Mouse (Mus musculus) midbrain, embryonic 11.5 days (tissue): ENCODE measurements around the gene Gm28230. TPM values are rescaled to one million over a fixed set of nuclear protein-coding genes. Genes with fewer than 3 reads are reported as not detected.

ENCODE experiments used
- ATAC-seq: fragments of 200-750 bp; cut with Nextera tagmentation; 2 replicates; pipeline ENCODE4 v1.8.0; 2017; ENCODE audit warnings: moderate TSS enrichment, moderate library complexity; ENCODE audit not compliant: low FRiP score
- DNase-seq: peaks from one replicate; pipeline ENCODE4 v3.0.0; 2015; ENCODE audit warnings: low spot score; ENCODE audit errors: missing footprints
- H3K27ac ChIP-seq: fragments of 300-500 bp; sonication (generic); 2 replicates; pipeline ENCODE4 v1.5.1; 2014; ENCODE audit warnings: low read depth, low read length
- H3K27me3 ChIP-seq: fragments of 300-500 bp; sonication (generic); 2 replicates; pipeline ENCODE4 v1.6.1; 2014; ENCODE audit warnings: mild to moderate bottlenecking, low read length, moderate library complexity, mixed read lengths; ENCODE audit not compliant: control insufficient read depth, insufficient read depth
- H3K36me3 ChIP-seq: fragments of 300-500 bp; sonication (generic); 2 replicates; pipeline ENCODE4 v1.6.1; 2014; ENCODE audit warnings: mild to moderate bottlenecking, low read length, moderate library complexity, mixed read lengths; ENCODE audit not compliant: control insufficient read depth, insufficient read depth
- H3K4me1 ChIP-seq: fragments of 300-500 bp; sonication (generic); 2 replicates; pipeline ENCODE4 v1.6.1; 2014; ENCODE audit warnings: low read length; ENCODE audit not compliant: control insufficient read depth, insufficient read depth
- H3K4me2 ChIP-seq: fragments of 300-500 bp; sonication (generic); 2 replicates; pipeline ENCODE4 v1.6.1; 2014; ENCODE audit warnings: mild to moderate bottlenecking, moderate library complexity
- H3K4me3 ChIP-seq: fragments of 300-500 bp; sonication (generic); 2 replicates; pipeline ENCODE4 v1.5.1; 2014; ENCODE audit warnings: low read depth, low read length
- H3K9ac ChIP-seq: fragments of 300-500 bp; sonication (generic); 2 replicates; pipeline ENCODE4 v1.6.1; 2014; ENCODE audit warnings: low read length
- H3K9me3 ChIP-seq: fragments of 300-500 bp; sonication (generic); 2 replicates; pipeline ENCODE4 v1.6.1; 2016; ENCODE audit warnings: low read length; ENCODE audit not compliant: control insufficient read depth
- WGBS: fragments of 180-500 bp; shearing (Covaris S2); extraction: QIAGEN DNeasy Blood & Tissue Kit; methylation state at CpG from one replicate; pipeline ENCODE4 v1.1.7; 2014; 5-methylcytosine and 5-hydroxymethylcytosine counted together
- polyA plus RNA-seq: library from polyadenylated mRNA; unstranded; fragments of >200 nt; fragmentation: Nextera tagmentation; extraction: Ambion mirVana; gene quantifications from 2 replicates; pipeline ENCODE4 v1.2.1, GENCODE M21; 2014

The Gm28230 gene
- polyA plus RNA-seq, 1 experiment from 2014 or later: not detected

DNA sequence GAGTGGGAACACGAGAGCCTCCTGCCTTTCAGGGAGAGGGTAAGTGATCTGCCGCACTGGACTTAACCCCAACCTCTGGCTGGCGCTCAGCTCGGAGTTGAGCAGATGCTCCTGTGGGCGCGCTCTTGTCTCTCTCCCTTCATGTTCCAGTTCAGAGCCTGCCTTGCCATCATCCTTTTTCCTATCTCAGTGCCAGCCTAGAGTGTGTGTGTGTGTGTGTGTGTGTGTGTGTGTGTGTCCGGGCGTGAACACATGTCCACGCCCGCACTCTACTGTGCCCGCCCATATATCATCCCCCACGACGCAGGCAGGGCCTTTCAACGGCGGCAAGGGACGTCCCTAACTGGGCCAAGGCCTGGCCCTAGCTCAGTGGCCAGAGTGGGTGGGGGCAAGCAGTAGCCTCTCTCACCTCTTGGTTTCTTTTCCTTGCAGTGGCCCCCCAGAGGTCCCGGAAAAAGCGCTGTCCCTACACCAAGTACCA, 43.0 kb upstream of the Gm28230 start:
- Histone ChIP-seq H3K27me3 (peaks cover 98% of the 10 kb centered on the region), H3K9me3 (no peaks in the 10 kb centered on the region), H3K9ac (no peak overlapping the region), H3K36me3 (no peaks in the 10 kb centered on the region), H3K4me2 (no peak overlapping the region), H3K4me1 (peaks cover 5% of the 10 kb centered on the region; the same call in 1 of the 2 replicates), H3K4me3 (no peak overlapping the region), H3K27ac (no peak overlapping the region)
- ATAC-seq (no peak), DNase-seq (peak; percentile 94)
- WGBS: under 1% methylated on average over 18 of the region's 18 CpGs

DNA sequence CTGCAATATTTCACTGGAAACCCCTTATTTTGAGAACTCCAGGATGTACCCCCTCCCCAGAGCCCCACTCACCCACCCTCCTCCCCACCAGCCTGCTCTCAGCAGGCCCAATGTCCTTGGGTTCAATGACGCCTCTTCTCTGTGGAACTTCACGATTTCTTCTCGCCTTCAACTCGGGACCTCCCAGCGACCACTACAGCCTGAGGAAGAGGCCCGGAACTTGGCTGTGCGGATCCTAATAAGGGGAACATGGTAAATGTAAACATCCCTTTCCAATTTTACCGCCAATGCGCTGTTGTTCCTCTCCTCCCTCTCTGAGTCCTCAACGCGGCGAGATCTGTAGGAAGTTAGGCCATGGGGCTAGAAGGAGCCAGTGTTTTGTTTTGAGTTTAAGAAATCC, 42.4 kb upstream of the Gm28230 start:
- Histone ChIP-seq H3K27ac (no peak overlapping the region), H3K4me1 (peaks cover 5% of the 10 kb centered on the region; the same call in 1 of the 2 replicates), H3K4me3 (no peak overlapping the region), H3K9ac (no peak overlapping the region), H3K36me3 (no peaks in the 10 kb centered on the region), H3K4me2 (no peak overlapping the region), H3K27me3 (peaks cover 98% of the 10 kb centered on the region), H3K9me3 (no peaks in the 10 kb centered on the region)
- 0% methylated on average over 12 of the region's 12 CpGs for WGBS
- peak; percentile 93 for DNase-seq
- no peak for ATAC-seq

- WGBS: 7% methylated on average over 4 of the region's 4 CpGs
- Histone ChIP-seq H3K9me3 (no peaks in the 10 kb centered on the region), H3K27me3 (peaks cover 98% of the 10 kb centered on the region), H3K4me2 (no peak overlapping the region), H3K4me3 (no peak overlapping the region), H3K36me3 (no peaks in the 10 kb centered on the region), H3K4me1 (peaks cover 5% of the 10 kb centered on the region; the same call in 1 of the 2 replicates), H3K27ac (no peak overlapping the region), H3K9ac (no peak overlapping the region)
- ATAC-seq (no peak), DNase-seq (peak; percentile 92)
Measured at GRCm38 (mm10) chr2:74685059-74685603, 41.4 kb upstream of the Gm28230 start.

DNA sequence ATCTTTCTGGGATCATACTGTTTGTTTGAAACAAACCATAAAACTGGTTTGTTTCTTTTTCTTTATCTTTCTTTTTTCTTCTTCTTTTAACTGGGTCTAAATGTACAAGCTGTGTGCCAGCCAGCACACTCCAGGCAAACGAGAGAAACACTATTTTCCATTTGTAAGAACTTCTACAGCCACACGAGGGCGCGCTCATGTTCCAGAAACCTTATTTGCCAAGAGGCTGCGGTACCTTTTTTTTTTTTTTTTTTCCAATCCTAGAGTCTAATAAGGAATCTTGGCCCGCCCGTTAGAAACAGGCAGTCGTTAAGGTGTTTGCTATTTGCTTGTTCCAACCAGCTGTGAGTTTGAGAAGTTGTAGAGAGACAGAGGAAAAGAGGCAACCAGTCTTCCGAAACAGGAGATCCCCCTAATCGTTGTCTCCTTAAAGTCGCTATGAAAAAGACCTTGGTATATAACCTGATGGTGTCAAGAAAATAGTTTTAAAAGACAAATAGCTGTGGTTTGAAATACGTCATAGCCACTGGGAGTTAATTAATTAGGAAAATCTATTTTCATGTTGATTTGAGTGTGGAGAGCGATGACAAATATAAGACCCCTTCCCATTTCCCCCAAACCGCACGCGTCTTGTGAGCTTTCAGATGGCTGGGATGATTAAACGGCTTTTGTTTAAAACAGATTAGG, 40.1 kb upstream of the Gm28230 start:
- no peak overlapping the region for H3K4me2 ChIP-seq
- H3K4me3 ChIP-seq: no peak overlapping the region
- WGBS: 5% methylated on average over 17 of the region's 17 CpGs
- DNase-seq (peak; percentile 95), ATAC-seq (no peak)
- H3K9ac ChIP-seq: no peak overlapping the region
- no peaks in the 10 kb centered on the region for H3K36me3 ChIP-seq
- H3K4me1 ChIP-seq: peaks cover 10% of the 10 kb centered on the region
- no peaks in the 10 kb centered on the region for H3K9me3 ChIP-seq
- no peak overlapping the region for H3K27ac ChIP-seq
- H3K27me3 ChIP-seq: peaks cover 94% of the 10 kb centered on the region

- ATAC-seq: no peak
- H3K4me2 ChIP-seq: no peak overlapping the region
- H3K27me3 ChIP-seq: peaks cover 94% of the 10 kb centered on the region
- DNase-seq: peak; percentile 95
- H3K4me1 ChIP-seq: peaks cover 6% of the 10 kb centered on the region
- no peak overlapping the region for H3K27ac ChIP-seq
- H3K36me3 ChIP-seq: no peaks in the 10 kb centered on the region
- 1% methylated on average over 27 of the region's 27 CpGs for WGBS
- no peaks in the 10 kb centered on the region for H3K9me3 ChIP-seq
- H3K9ac ChIP-seq: no peak overlapping the region
- H3K4me3 ChIP-seq: no peak overlapping the region
Measured at GRCm38 (mm10) chr2:74686988-74687697, 39.4 kb upstream of the Gm28230 start.

- peak; percentile 95 for DNase-seq
Measured at GRCm38 (mm10) chr2:74687698-74688555, 38.6 kb upstream of the Gm28230 start.

DNA sequence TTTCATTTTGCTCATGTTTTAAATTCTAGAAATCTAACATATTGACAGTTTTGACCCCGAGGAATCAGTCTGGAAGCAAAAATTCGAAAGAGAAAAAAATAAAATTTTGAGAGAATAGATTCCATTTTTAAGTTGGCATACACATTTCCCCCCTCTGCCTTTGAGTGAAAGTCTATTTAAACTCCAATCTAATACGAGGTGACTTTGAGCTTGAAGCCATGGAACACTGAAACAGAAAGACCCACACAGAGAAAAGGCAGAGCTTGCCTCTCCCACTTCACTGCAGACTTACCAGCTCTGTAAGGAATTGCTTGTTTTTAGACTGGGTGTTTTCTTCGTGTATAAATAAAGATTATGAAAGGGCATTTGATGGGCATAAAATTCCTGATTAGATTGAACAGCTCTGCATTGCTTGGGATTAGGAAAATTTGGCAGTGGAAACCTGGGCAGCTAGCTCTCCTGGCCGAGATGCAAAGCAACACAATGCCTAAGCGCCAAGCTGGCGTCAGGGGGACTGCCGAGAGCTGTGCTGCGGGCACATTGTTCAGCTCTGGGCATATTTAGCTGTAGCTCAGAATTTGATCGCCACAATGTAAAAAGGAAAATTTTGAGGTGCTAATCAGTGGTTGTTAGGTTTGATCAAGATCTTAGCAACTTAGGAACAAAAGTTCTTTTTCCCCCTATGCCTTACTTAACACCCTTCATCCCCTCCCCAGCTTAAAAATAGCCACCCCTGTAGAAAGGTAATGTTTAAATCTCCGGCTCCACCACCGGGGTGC, 37.5 kb upstream of the Gm28230 start:
- peaks cover 6% of the 10 kb centered on the region; the same call in 1 of the 2 replicates for H3K4me1 ChIP-seq

More at GRCm38 (mm10) chr2:74687698-74688555, 38.6 kb upstream of the Gm28230 start:
- Histone ChIP-seq H3K4me1 (peaks cover 6% of the 10 kb centered on the region; the same call in 1 of the 2 replicates), H3K27ac (no peak overlapping the region), H3K9me3 (no peaks in the 10 kb centered on the region), H3K4me2 (no peak overlapping the region), H3K4me3 (no peak overlapping the region), H3K27me3 (peaks cover 94% of the 10 kb centered on the region), H3K9ac (no peak overlapping the region), H3K36me3 (no peaks in the 10 kb centered on the region)
- no peak for ATAC-seq
- WGBS: under 1% methylated on average over 31 of the region's 31 CpGs

More for the DNA sequence above, 37.5 kb upstream of the Gm28230 start:
- H3K4me3 ChIP-seq: no peak overlapping the region
- DNase-seq: peak; percentile 95
- no peak overlapping the region for H3K4me2 ChIP-seq
- H3K27ac ChIP-seq: no peak overlapping the region
- peaks cover 94% of the 10 kb centered on the region for H3K27me3 ChIP-seq
- no peaks in the 10 kb centered on the region for H3K9me3 ChIP-seq
- WGBS: 4% methylated on average over 12 of the region's 12 CpGs
- H3K9ac ChIP-seq: no peak overlapping the region
- ATAC-seq: no peak
- no peaks in the 10 kb centered on the region for H3K36me3 ChIP-seq
